Mouse (Mus musculus): ENCODE results near the gene Cyp4f39.

Cyp4f39 gene

DNA sequence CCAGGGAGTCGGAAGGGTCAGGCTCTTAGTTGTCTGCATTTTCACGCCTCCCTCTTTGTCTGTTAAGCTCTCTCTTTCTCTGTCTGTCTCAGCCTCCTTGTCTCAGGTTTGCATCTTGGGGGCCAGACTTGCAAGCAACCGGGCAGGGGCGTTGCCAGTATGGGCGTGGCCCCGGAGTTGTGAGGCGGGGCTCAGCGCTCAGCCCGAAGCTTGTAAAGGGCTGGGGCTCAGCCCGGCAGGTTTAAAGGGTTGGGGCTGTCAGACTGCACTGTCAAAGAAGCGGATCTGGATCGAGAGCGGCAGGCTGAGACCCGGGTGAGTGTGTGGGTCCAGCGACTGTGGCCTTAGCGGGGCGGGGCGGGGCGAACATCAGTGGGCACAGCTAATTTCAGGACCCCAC lies at the start of gene Cyp4f39:
Gene Cyp4f39 (plus strand): TSS at position 242 of the 400 bp plus-strand sequence.
- TF ChIP-seq NANOG (IDR thresholded peaks at IDR 0.05; ENCODE audit: borderline replicate concordance, low read length), result no peak
- H3K27me3 ChIP-seq (ENCODE audit: insufficient read depth, low read length), result peaks cover 25% of the 10 kb centered on the region
- H3K4me3 ChIP-seq (replicated peaks; ENCODE audit: low read length), result peak within 1 kb of the TSS; percentile 64
- no peaks in the 10 kb centered on the region for H3K36me3 ChIP-seq (ENCODE audit: insufficient read depth, low read length)
- no peaks in the 10 kb centered on the region for H3K9me3 ChIP-seq (ENCODE audit: low read length)
- peaks cover 44% of the 10 kb centered on the region for H3K4me1 ChIP-seq (replicated peaks; ENCODE audit: low read depth, low read length)

DNA sequence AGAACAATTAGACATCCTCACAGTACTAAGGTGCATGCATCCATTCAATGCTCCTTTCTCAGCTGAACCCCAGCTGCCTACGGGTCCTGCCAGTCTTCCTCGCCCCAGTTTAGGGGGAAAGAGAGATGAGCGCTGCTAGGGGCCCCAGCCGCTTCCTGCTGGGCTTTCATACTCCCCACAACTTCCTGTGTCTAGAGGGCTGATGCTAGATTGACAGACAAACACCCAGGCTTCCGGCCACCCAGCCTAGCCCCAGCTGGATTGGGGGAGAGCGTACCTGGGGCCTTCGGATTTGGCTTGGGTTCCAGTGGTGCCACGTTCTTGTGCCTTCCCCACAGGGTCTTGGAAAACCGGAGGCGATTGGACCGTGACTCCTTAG lies 49.8 kb upstream of the Cyp4f39 start:
- H3K4me3 ChIP-seq (replicated peaks; ENCODE audit: low read length), result peak overlapping the region; percentile 57
- H3K27me3 ChIP-seq (ENCODE audit: insufficient read depth, low read length), result peaks cover 41% of the 10 kb centered on the region
- TF ChIP-seq NANOG (IDR thresholded peaks at IDR 0.05; ENCODE audit: borderline replicate concordance, low read length), result no peak
- TF ChIP-seq CTCF (conservative IDR thresholded peaks at IDR 0.05; ENCODE audit: low read length), result no peak
- no peak for TF ChIP-seq POU5F1 (IDR thresholded peaks at IDR 0.05; ENCODE audit: borderline replicate concordance, low read length)
- H3K4me1 ChIP-seq (replicated peaks; ENCODE audit: low read depth, low read length), result peaks cover 10% of the 10 kb centered on the region
- H3K9me3 ChIP-seq (ENCODE audit: low read length), result no peaks in the 10 kb centered on the region
- H3K36me3 ChIP-seq (ENCODE audit: insufficient read depth, low read length), result no peaks in the 10 kb centered on the region

DNA sequence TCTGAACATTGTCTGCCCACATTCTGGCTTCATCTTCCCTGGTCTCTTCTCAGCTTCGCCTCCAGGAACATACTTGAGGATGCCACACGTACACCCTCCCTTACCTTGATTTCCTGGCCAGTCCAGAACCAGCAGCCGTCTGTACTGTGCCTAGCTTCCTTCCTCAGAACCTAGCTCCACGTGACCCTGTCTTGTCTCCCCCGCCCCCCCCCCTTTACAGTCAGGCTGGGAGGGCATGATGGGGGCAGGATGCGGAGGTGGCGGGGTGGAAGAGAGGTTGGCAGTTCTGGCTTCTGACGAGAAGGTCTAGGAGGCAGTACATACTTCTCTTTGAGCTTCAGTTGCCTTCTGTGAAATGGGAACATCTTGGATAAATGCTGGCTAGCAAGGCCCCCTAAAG lies 49.1 kb upstream of the Cyp4f39 start, which contains the start of gene Rasal3:
Gene Rasal3 (minus strand): TSS at position 167 of the 400 bp plus-strand sequence.
- no peak for TF ChIP-seq CTCF (conservative IDR thresholded peaks at IDR 0.05; ENCODE audit: low read length)
- no peak for TF ChIP-seq POU5F1 (IDR thresholded peaks at IDR 0.05; ENCODE audit: borderline replicate concordance, low read length)
- TF ChIP-seq NANOG (IDR thresholded peaks at IDR 0.05; ENCODE audit: borderline replicate concordance, low read length), result no peak
- Histone ChIP-seq H3K9me3 (ENCODE audit: low read length) (no peaks in the 10 kb centered on the region), H3K27me3 (ENCODE audit: insufficient read depth, low read length) (peaks cover 35% of the 10 kb centered on the region)

DNA sequence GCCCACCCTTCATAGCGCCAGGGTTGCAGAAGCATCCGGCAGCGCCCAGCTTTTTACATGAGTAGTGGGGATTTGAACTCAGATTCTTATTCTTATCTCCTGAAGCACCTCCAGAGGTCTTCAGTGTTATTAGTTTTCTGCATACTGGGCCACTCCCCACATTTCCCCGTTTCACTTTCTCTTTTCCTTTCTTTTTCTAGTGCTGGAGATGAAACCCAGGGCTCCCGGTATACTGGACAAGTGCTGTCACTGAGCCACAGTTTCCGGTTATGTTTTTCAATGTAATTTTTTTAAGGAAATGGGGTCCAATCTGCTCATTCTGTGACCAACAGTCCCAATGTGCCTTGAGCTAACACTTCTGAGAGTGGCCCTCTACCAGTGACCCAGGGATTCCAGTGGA lies 40.6 kb upstream of the Cyp4f39 start:
- Histone ChIP-seq H3K9me3 (ENCODE audit: low read length) (no peaks in the 10 kb centered on the region), H3K4me3 (replicated peaks; ENCODE audit: low read length) (no peak overlapping the region), H3K36me3 (ENCODE audit: insufficient read depth, low read length) (no peaks in the 10 kb centered on the region), H3K27me3 (ENCODE audit: insufficient read depth, low read length) (peaks cover 29% of the 10 kb centered on the region), H3K4me1 (replicated peaks; ENCODE audit: low read depth, low read length) (peaks cover 14% of the 10 kb centered on the region)
- no peak for TF ChIP-seq NANOG (IDR thresholded peaks at IDR 0.05; ENCODE audit: borderline replicate concordance, low read length)
- TF ChIP-seq CTCF (conservative IDR thresholded peaks at IDR 0.05; ENCODE audit: low read length), result no peak
- no peak for TF ChIP-seq POU5F1 (IDR thresholded peaks at IDR 0.05; ENCODE audit: borderline replicate concordance, low read length)

More for the DNA sequence above, 49.1 kb upstream of the Cyp4f39 start, which contains the start of gene Rasal3:
- Histone ChIP-seq H3K36me3 (ENCODE audit: insufficient read depth, low read length) (no peaks in the 10 kb centered on the region), H3K4me1 (replicated peaks; ENCODE audit: low read depth, low read length) (peaks cover 10% of the 10 kb centered on the region), H3K4me3 (replicated peaks; ENCODE audit: low read length) (peak within 1 kb of the TSS; percentile 57)

DNA sequence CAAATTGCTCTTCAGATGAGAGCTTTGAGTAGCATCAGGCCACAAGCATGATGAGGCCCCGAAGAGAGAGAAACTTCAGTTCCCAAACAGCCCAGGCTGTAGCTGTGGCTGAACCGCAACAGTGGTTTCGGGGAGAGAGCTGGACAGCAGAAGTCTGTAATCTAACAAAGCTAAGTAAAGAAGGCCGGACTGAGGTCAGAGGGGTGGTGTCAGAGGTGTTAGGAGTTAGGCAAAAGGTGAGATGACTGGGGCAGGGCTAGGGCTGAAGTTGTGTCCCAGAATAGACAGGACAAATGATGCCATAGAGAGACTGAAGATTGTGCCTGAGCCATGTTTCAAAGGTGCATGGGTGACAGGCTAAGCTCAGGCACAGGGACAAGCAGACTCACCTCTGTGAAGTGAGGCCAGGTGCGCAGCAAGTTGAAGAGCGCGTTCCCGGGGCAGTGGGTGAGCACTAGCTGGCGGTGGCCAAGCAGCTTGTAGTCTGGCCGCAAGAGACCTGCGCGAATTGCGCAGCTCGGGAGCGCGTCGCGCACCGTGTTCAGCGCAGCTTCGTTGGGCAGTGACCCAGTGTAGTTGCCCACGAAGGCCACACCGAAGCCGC lies 37.0 kb upstream of the Cyp4f39 start:
- no peaks in the 10 kb centered on the region for H3K9me3 ChIP-seq (ENCODE audit: low read length)
- H3K27me3 ChIP-seq (ENCODE audit: insufficient read depth, low read length), result peaks cover 49% of the 10 kb centered on the region
- H3K4me3 ChIP-seq (replicated peaks; ENCODE audit: low read length), result peak overlapping the region; percentile 65
- TF ChIP-seq POU5F1 (IDR thresholded peaks at IDR 0.05; ENCODE audit: borderline replicate concordance, low read length) (no peak), NANOG (IDR thresholded peaks at IDR 0.05; ENCODE audit: borderline replicate concordance, low read length) (no peak), CTCF (conservative IDR thresholded peaks at IDR 0.05; ENCODE audit: low read length) (no peak)
- peaks cover 18% of the 10 kb centered on the region for H3K4me1 ChIP-seq (replicated peaks; ENCODE audit: low read depth, low read length)
- no peaks in the 10 kb centered on the region for H3K36me3 ChIP-seq (ENCODE audit: insufficient read depth, low read length)

DNA sequence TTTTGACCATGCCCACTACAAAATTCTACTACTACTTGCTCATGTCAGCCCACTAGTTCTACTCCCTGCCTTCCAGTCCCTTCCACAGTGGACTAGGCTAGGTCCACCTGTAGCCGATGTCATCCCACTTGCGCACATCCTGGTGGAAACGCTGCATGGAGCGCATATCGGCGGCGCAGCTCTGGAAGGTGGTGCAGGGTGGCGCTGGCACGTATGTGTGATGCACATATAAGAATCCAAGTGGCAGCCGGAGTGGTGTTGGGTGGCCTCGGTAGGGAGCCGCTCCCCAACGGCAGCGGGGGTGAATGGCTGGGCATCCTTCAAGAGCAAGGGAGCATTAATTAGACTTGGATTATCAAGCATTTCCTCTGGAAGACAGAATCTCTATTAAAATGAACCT lies 35.8 kb upstream of the Cyp4f39 start:
- Histone ChIP-seq H3K4me3 (replicated peaks; ENCODE audit: low read length) (no peak overlapping the region), H3K4me1 (replicated peaks; ENCODE audit: low read depth, low read length) (peaks cover 18% of the 10 kb centered on the region), H3K27me3 (ENCODE audit: insufficient read depth, low read length) (peaks cover 49% of the 10 kb centered on the region), H3K9me3 (ENCODE audit: low read length) (no peaks in the 10 kb centered on the region), H3K36me3 (ENCODE audit: insufficient read depth, low read length) (no peaks in the 10 kb centered on the region)
- TF ChIP-seq POU5F1 (IDR thresholded peaks at IDR 0.05; ENCODE audit: borderline replicate concordance, low read length) (no peak), NANOG (IDR thresholded peaks at IDR 0.05; ENCODE audit: borderline replicate concordance, low read length) (no peak), CTCF (conservative IDR thresholded peaks at IDR 0.05; ENCODE audit: low read length) (no peak)

DNA sequence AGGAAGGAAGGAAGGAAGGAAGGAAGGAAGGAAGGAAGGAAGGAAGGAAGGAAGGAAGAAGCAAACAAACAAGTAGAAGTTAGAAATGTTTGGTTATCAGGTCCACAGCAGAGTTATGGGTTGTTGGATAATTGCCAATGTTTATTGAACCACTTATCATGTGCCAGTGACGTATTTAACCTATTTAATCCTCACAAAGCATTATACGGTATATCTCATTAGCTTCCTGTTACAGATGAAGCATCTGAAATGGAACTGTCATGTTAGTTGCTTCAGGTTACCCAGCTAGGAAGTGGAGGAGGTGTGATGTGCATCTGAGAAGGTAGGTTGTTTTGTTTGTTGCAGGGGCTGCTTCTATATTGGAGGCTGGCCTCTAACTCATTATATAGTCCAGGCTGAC lies 32.5 kb upstream of the Cyp4f39 start:
- H3K4me3 ChIP-seq (replicated peaks; ENCODE audit: low read length), result no peak overlapping the region
- H3K36me3 ChIP-seq (ENCODE audit: insufficient read depth, low read length), result no peaks in the 10 kb centered on the region
- no peak for TF ChIP-seq POU5F1 (IDR thresholded peaks at IDR 0.05; ENCODE audit: borderline replicate concordance, low read length)
- no peak for TF ChIP-seq NANOG (IDR thresholded peaks at IDR 0.05; ENCODE audit: borderline replicate concordance, low read length)
- no peak for TF ChIP-seq CTCF (conservative IDR thresholded peaks at IDR 0.05; ENCODE audit: low read length)
- peaks cover 18% of the 10 kb centered on the region for H3K4me1 ChIP-seq (replicated peaks; ENCODE audit: low read depth, low read length)
- H3K27me3 ChIP-seq (ENCODE audit: insufficient read depth, low read length), result peaks cover 44% of the 10 kb centered on the region
- no peaks in the 10 kb centered on the region for H3K9me3 ChIP-seq (ENCODE audit: low read length)

DNA sequence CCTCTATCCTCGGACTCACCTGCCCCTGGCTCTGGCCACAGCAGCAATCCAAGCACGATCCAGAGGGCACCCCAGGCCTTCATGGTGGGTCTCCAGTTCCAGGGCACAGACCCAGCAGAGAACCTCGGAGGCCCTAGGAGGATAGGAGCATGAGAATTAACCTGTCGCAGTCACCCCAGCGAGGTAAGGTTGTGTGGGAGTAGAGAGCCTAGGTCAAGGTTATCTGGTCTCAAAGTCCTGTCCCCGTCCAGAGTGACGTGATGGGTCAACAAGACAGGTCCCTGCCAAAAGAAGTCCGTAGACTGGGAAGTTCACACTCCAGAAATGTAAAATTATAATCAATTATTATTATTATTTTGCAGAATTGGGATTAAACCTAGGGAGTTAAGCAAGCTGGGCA lies 31.7 kb upstream of the Cyp4f39 start:
- TF ChIP-seq NANOG (IDR thresholded peaks at IDR 0.05; ENCODE audit: borderline replicate concordance, low read length), result no peak
- TF ChIP-seq POU5F1 (IDR thresholded peaks at IDR 0.05; ENCODE audit: borderline replicate concordance, low read length), result no peak
- TF ChIP-seq CTCF (conservative IDR thresholded peaks at IDR 0.05; ENCODE audit: low read length), result no peak
- H3K4me3 ChIP-seq (replicated peaks; ENCODE audit: low read length), result no peak overlapping the region
- H3K27me3 ChIP-seq (ENCODE audit: insufficient read depth, low read length), result peaks cover 39% of the 10 kb centered on the region
- H3K36me3 ChIP-seq (ENCODE audit: insufficient read depth, low read length), result no peaks in the 10 kb centered on the region
- no peaks in the 10 kb centered on the region for H3K9me3 ChIP-seq (ENCODE audit: low read length)
- peaks cover 12% of the 10 kb centered on the region for H3K4me1 ChIP-seq (replicated peaks; ENCODE audit: low read depth, low read length)

DNA sequence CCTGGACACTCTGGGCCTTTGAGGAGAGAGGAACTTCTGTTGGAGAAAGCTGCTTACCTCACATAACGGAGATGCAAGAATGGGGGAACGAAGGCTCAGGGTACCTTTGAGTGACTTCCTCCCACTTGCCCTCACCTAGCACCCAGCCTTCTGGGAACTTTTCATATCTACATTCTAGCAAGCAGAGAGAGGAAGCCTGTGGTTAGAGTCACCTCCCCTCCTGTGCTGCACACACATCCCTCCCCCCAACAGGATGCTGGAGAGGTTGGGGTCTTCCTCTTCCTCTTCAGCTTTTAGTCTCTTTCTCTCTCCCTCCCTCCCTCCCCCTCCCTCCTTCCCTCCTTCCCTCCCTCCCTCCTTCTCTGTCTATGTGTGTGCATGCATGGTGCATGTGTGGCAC lies 28.5 kb upstream of the Cyp4f39 start, which contains the start of gene Pglyrp2:
Gene Pglyrp2 (minus strand): TSS at position 134 of the 400 bp plus-strand sequence.
- Histone ChIP-seq H3K27me3 (ENCODE audit: insufficient read depth, low read length) (peaks cover 21% of the 10 kb centered on the region; the same call in 1 of the 2 replicates), H3K4me1 (replicated peaks; ENCODE audit: low read depth, low read length) (no peaks in the 10 kb centered on the region), H3K4me3 (replicated peaks; ENCODE audit: low read length) (no peak within 1 kb of the TSS), H3K9me3 (ENCODE audit: low read length) (no peaks in the 10 kb centered on the region), H3K36me3 (ENCODE audit: insufficient read depth, low read length) (no peaks in the 10 kb centered on the region)
- TF ChIP-seq POU5F1 (IDR thresholded peaks at IDR 0.05; ENCODE audit: borderline replicate concordance, low read length) (no peak), NANOG (IDR thresholded peaks at IDR 0.05; ENCODE audit: borderline replicate concordance, low read length) (no peak), CTCF (conservative IDR thresholded peaks at IDR 0.05; ENCODE audit: low read length) (no peak)
